Mouse (Mus musculus): ENCODE measurements around the gene Arhgef16.

The Arhgef16 gene

DNA sequence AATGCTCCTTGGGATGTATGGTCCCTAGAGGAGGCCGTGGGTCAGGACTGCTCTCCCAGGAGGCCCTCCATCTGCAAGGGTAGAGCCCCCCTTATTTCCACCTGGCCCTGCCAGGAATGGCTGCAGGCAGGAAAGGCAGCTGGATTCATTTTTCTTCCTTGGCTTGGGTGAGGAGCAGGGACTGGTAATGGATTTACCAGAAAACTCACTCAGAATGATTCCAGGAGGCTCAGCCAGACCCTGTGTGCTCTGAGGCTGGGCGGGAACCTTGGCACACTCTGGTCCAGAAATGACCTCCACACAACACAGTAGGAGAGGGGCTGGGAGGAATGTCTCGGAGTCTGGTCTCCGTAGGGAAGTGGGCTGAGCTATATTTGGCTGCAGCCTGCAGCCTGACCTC, 69.2 kb downstream of the Arhgef16 start:
- intact Hi-C loops (cut with DNase I): no loop called here

DNA sequence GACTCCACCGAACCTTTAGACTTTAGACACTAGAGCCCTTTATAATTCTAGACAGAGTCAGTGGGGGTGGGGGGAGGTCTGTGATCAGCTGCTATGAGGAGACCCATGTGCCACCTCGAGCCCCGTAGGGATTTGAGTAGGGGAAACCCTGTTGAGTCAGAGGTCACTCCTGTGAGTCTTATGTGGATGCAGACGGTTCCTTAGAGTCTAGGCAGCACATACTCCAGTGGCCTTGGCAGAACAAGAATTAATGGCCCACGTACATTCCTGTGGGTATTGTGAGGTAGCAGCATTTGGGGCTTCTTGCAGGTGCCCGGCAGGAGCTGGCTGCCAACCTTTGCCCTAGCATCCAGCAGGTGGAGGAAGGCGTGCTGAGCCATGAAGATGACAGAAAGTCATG, 70.1 kb downstream of the Arhgef16 start:
- intact Hi-C loops (cut with DNase I): no loop called here

DNA sequence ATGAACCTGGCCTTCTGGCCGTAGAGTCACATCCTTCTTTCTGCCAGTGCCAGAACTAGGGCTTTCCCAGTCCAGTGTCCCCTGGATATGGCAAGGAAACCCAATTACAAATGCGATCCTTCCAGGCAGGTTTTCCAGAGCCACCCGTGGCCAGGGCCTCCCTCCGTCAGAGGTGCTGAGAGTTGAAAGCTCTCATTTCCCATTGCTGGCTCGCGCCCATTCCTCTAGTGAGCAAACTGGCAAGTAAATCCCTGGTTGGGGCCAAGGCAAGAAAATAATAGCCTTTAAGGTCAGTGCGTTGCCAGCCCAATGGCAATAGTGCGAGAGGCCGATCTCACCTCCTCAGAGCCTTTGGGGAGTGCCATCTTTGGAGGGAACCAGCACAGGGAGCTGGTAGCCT, 71.9 kb downstream of the Arhgef16 start:
- intact Hi-C loops (cut with DNase I): no loop called here

Data from adrenal gland (tissue).